Mouse (Mus musculus) liver, postnatal 0 days (tissue): ENCODE data around the gene Mamstr. TPM values are rescaled to one million over a fixed set of nuclear protein-coding genes. Genes with fewer than 3 reads are reported as not detected.

Experiments used
- ATAC-seq: fragments of 200-750 bp; cut with Nextera tagmentation; 2 replicates; pipeline ENCODE4 v1.8.0; 2017; ENCODE audit warnings: mild to moderate bottlenecking, moderate library complexity
- DNase-seq: peaks from one replicate; pipeline ENCODE4 v3.0.0-alpha.2; 2016
- H3K27ac ChIP-seq: fragments of 300-500 bp; sonication (generic); 2 replicates; pipeline ENCODE4 v1.5.1; 2014; ENCODE audit warnings: antibody characterized with exemption, moderate library complexity, mild to moderate bottlenecking, low read depth
- H3K27me3 ChIP-seq: fragments of 300-500 bp; sonication (generic); 2 replicates; pipeline ENCODE4 v1.6.1; 2014; ENCODE audit warnings: low read length, control low read depth, mixed read lengths; ENCODE audit not compliant: insufficient read depth
- H3K36me3 ChIP-seq: fragments of 300-500 bp; sonication (generic); replicated peaks from 2 replicates; pipeline ENCODE4 v1.6.1; 2014; ENCODE audit warnings: mild to moderate bottlenecking, control low read depth, low read length, moderate library complexity, mixed read lengths; ENCODE audit not compliant: insufficient read depth
- H3K4me1 ChIP-seq: fragments of 300-500 bp; sonication (generic); 2 replicates; pipeline ENCODE4 v1.6.1; 2014; ENCODE audit warnings: antibody characterized with exemption, mild to moderate bottlenecking, control low read depth; ENCODE audit not compliant: insufficient read depth
- H3K4me2 ChIP-seq: fragments of 300-500 bp; sonication (generic); 2 replicates; pipeline ENCODE4 v1.6.1; 2014; ENCODE audit warnings: low read depth, mild to moderate bottlenecking, low read length, moderate library complexity, mixed read lengths
- H3K4me3 ChIP-seq: fragments of 300-500 bp; sonication (generic); 2 replicates; pipeline ENCODE4 v1.5.1; 2014; ENCODE audit warnings: low read depth, low read length
- H3K9ac ChIP-seq: fragments of 300-500 bp; sonication (generic); replicated peaks from 2 replicates; pipeline ENCODE4 v1.6.1; 2014; ENCODE audit warnings: mild to moderate bottlenecking, moderate library complexity
- H3K9me3 ChIP-seq: fragments of 300-500 bp; sonication (generic); 2 replicates; pipeline ENCODE4 v1.6.1; 2016; ENCODE audit warnings: mild to moderate bottlenecking, control low read depth, low read length, mixed read lengths
- CTCF ChIP-seq: sonication (generic); IDR thresholded peaks from 2 replicates; pipeline ENCODE4 v1.5.1; 2016; ENCODE audit warnings: antibody characterized with exemption, low read depth
- EP300 ChIP-seq: IDR thresholded peaks from 2 replicates; pipeline ENCODE4 v1.6.1; 2016; ENCODE audit warnings: antibody characterized with exemption, low read depth, mild to moderate bottlenecking
- WGBS: fragments of 180-500 bp; shearing (Covaris S2); extraction: QIAGEN DNeasy Blood & Tissue Kit; methylation state at CpG from one replicate; pipeline ENCODE4 v1.1.7; 2014; ENCODE audit not compliant: insufficient replicate concordance; 5-methylcytosine and 5-hydroxymethylcytosine counted together
- polyA plus RNA-seq: library from polyadenylated mRNA; unstranded; fragments of >200 nt; fragmentation: Nextera tagmentation; extraction: Ambion mirVana; gene quantifications from 2 replicates; pipeline ENCODE4 v1.2.1, GENCODE M21; 2015

Gene Mamstr
- polyA plus RNA-seq, 1 experiment from 2014 or later: 0.31 TPM

DNA sequence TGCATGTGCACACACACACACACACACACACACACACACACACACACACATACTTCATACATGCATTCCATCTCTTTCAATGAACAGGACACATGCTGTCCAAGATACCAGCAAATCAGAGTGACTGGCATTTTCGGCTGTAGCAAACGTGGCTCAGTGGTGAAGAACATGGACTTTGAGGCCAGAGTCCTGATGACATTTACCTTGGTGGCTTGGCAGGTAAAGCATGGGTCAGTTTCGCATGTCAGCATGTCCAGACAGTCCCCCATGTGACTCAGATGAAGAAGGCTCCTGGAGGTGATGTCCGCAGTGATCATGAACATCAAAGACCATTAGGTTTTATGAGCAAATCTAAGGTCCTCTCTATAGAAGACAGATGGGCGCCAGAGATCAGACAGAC is 42.8 kb upstream of the Mamstr start:
- DNase-seq: no peak
- no peaks in the 10 kb centered on the region for H3K36me3 ChIP-seq
- H3K27ac ChIP-seq: peak overlapping the region; percentile 29; the same call in 1 of the 2 replicates
- H3K9ac ChIP-seq: no peak overlapping the region
- no peak for TF ChIP-seq CTCF
- TF ChIP-seq EP300: no peak
- no peaks in the 10 kb centered on the region for H3K9me3 ChIP-seq
- ATAC-seq: peak; percentile 53
- H3K27me3 ChIP-seq: no peaks in the 10 kb centered on the region
- H3K4me3 ChIP-seq: no peak overlapping the region
- H3K4me1 ChIP-seq: peaks cover 10% of the 10 kb centered on the region
- no peak overlapping the region for H3K4me2 ChIP-seq
- 65% methylated on average over 5 of the region's 5 CpGs for WGBS

DNA sequence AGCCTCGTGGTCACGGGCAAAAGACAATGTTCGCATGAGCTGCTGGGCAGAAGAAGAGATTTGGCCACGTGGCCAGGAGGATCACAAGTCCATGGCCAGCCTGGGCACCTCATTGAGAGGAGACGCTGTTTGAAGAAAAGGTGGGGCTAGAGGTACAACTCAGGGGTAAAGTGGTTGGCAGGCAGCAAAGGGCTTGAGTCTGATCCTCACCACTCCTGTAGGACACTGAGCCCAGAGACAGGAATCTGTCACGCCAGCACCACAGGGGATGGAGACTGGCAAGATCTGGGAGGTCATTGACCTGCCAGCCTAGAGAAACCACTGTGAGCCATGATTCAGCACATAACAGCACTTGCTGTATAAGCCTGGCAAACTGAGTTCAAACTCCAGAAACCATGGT is 42.2 kb upstream of the Mamstr start:
- WGBS: 84% methylated on average over 6 of the region's 6 CpGs
- Histone ChIP-seq H3K9me3 (no peaks in the 10 kb centered on the region), H3K36me3 (no peaks in the 10 kb centered on the region), H3K4me1 (peaks cover 10% of the 10 kb centered on the region), H3K27ac (peak overlapping the region; percentile 29; the same call in 1 of the 2 replicates), H3K9ac (no peak overlapping the region), H3K27me3 (no peaks in the 10 kb centered on the region), H3K4me2 (no peak overlapping the region), H3K4me3 (no peak overlapping the region)
- ATAC-seq (no peak), DNase-seq (no peak)
- TF ChIP-seq EP300 (no peak), CTCF (no peak)

DNA sequence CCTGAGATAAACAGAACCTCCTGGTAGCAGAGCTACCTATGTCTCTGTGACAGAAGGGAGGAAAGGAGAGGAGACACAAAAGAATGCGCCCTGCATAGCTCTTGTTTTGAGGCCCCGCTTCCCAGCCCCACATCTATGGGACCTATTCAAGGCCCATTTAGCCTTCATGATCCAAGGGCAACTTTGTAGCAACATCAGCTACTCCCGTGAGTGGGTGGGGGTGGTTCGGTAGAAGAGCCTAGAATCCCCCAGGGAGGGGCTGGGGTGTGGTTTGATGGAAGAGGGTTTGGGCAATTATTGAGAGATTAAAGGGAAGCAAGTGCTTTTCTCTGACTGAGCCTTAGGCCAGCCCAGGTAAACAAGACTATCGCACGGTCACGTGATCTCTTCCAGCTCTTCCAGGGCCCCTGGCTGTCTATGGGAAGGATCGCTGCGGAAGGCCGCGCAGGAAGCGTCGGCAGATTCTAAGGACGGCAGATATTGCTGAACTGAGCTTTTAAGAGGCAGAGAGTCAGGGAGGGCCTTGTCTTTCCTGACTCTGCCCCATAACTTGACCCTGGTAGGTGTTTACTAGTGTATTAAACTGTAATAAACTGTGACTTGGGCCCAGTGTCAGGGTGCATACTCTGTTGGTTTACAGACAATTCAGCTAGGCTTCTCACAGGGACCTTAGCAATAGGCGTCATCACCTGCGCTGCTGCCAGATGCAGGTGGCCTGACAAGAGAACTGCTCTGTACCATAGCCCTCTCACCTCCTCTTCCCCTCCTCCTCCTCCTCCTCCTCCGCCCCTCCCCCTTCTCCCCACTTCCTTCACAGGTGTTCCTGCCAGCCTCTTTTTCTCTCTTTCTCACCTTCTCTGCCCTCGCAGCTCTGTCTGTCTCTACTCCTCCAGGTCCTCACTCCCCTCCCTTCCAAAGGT is 40.6 kb upstream of the Mamstr start:
- no peak overlapping the region for H3K9ac ChIP-seq
- H3K27ac ChIP-seq: no peak overlapping the region
- 49% methylated on average over 18 of the region's 18 CpGs for WGBS
- no peak overlapping the region for H3K4me3 ChIP-seq
- peak; percentile 47; the same call in 1 of the 2 replicates for ATAC-seq
- H3K4me1 ChIP-seq: peaks cover 10% of the 10 kb centered on the region
- H3K4me2 ChIP-seq: no peak overlapping the region; the same call in 1 of the 2 replicates
- TF ChIP-seq EP300 (no peak), CTCF (no peak)
- no peaks in the 10 kb centered on the region for H3K27me3 ChIP-seq
- H3K9me3 ChIP-seq: no peaks in the 10 kb centered on the region
- no peak for DNase-seq
- no peaks in the 10 kb centered on the region for H3K36me3 ChIP-seq

DNA sequence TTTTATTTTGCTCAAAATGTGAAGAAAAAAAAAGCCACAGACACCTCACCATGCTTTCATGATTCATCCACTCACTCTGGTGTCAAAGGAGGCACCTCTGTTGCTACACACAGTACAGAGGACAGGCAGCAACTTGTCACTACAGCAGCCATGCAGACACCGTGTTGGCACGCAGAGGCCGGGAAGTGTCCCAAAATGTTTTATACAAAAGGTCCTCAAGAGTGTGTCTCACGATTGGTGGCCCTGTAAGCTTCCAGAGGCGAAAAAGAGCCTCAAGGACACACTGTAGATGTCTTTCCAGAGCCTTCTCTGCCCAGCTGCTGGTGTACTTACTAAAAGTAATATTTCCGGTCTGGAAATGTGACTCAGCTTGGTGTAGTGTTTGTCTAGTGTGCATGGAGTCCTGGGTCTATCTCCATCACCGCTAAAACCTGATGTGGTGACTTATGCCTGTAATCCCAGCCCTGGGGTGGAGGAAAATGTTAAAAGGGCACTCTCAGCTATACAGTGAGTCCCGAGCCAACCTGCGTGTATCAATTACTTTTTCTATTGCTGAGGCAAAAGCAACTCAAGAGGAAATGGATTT is 34.0 kb upstream of the Mamstr start:
- Histone ChIP-seq H3K4me1 (no peaks in the 10 kb centered on the region), H3K9me3 (no peaks in the 10 kb centered on the region), H3K36me3 (no peaks in the 10 kb centered on the region), H3K4me2 (no peak overlapping the region), H3K27ac (no peak overlapping the region), H3K27me3 (no peaks in the 10 kb centered on the region), H3K4me3 (no peak overlapping the region), H3K9ac (no peak overlapping the region)
- no peak for TF ChIP-seq EP300
- no peak for TF ChIP-seq CTCF
- ATAC-seq (peak; percentile 31), DNase-seq (no peak)
- 77% methylated on average over 9 of the region's 9 CpGs for WGBS

DNA sequence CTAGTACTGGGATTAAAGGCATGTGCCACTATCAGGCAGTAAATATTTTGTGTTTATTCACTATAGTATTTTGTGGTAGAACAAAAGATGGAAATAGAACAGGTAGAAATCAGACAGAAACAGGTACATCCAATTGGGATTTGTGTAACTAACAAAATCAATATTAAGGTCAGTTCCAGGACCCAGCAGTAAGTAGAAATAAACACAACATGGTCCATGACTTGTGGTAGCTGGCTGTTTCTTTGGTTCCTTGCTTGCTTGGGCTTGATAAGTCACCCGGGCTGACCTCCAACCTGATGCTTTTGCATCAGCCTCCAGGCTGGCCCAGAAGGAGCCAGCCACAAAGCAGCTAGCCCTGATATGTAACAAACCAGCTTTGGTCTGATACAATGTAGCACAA is 30.3 kb upstream of the Mamstr start:
- no peaks in the 10 kb centered on the region for H3K27me3 ChIP-seq
- 43% methylated on average over 1 of the region's 1 CpGs for WGBS
- no peak overlapping the region for H3K9ac ChIP-seq
- no peak overlapping the region for H3K4me2 ChIP-seq
- H3K27ac ChIP-seq: no peak overlapping the region; the same call in 1 of the 2 replicates
- DNase-seq (no peak), ATAC-seq (no peak)
- TF ChIP-seq EP300 (no peak), CTCF (no peak)
- H3K4me3 ChIP-seq: no peak overlapping the region
- H3K4me1 ChIP-seq: no peaks in the 10 kb centered on the region
- no peaks in the 10 kb centered on the region for H3K36me3 ChIP-seq
- H3K9me3 ChIP-seq: no peaks in the 10 kb centered on the region

DNA sequence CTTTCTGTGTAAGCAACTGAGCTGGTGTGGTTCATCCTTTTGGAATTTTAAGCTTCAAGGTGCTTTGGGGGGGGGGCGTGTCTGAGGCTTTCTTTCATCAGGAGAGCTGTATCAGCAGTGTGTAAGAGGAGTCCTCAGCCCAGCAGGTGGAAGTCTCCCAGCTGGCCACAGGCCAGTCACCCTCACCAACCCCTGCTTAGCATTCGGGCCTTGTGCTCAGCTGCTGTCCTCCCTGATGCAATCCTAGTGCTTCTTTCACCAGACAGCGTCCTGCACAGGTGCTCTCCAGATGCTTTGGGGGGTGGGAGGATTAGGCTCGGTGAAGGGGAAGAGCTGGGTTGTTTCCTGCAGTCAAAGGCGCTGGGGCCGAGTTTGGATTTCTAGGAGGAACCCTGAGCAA is 23.5 kb upstream of the Mamstr start:
- no peak overlapping the region for H3K9ac ChIP-seq
- DNase-seq (peak; percentile 54), ATAC-seq (peak; percentile 80)
- WGBS: 40% methylated on average over 6 of the region's 6 CpGs
- peaks cover 19% of the 10 kb centered on the region for H3K27me3 ChIP-seq
- no peaks in the 10 kb centered on the region for H3K36me3 ChIP-seq
- H3K4me3 ChIP-seq: no peak overlapping the region
- no peaks in the 10 kb centered on the region for H3K9me3 ChIP-seq
- TF ChIP-seq EP300 (no peak), CTCF (no peak)
- no peak overlapping the region for H3K27ac ChIP-seq
- H3K4me1 ChIP-seq: peaks cover 5% of the 10 kb centered on the region
- H3K4me2 ChIP-seq: no peak overlapping the region
